Mouse (Mus musculus): ENCODE data around the gene Xcr1. TPM values are rescaled to one million over a fixed set of nuclear protein-coding genes. Genes with fewer than 3 reads are reported as not detected.

Gene Xcr1
- polyA plus RNA-seq, 1 experiment from 2014 or later, result not detected

DNA sequence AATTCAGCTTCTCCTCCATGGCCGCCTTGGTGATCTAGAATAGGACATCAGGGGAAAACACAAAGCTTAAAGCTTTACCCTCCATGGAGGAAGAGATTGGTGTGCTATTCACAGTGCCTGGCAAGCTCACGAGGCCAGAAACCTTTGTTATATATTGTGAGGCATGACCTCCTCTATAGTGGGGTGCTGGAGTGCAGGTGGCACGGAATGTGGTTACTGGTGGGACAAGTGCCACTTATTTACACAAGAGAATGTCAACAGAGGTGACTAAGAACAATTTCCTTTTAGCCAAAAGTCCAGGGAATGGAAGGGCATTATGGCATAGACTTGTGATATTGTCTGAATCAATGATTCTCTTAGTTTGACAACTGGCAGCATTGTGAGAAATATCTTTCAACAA is 35.2 kb downstream of the Xcr1 start:
- Histone ChIP-seq H3K27me3 (ENCODE audit: control insufficient read depth, insufficient read depth, low read length) (no peaks in the 10 kb centered on the region), H3K4me1 (ENCODE audit: control insufficient read depth, insufficient read depth, low read length) (no peaks in the 10 kb centered on the region), H3K9me3 (ENCODE audit: control insufficient read depth, low read length) (no peaks in the 10 kb centered on the region), H3K9ac (ENCODE audit: low read length) (no peak overlapping the region), H3K36me3 (ENCODE audit: control insufficient read depth, insufficient read depth, low read length) (peaks cover 4% of the 10 kb centered on the region; the same call in 1 of the 2 replicates), H3K27ac (ENCODE audit: low read depth, low read length) (no peak overlapping the region), H3K4me2 (ENCODE audit: low read depth) (no peak overlapping the region), H3K4me3 (ENCODE audit: low read depth, low read length) (no peak overlapping the region)
- DNase-seq (ENCODE audit: low spot score) (no peak), ATAC-seq (ENCODE audit: insufficient read depth, low FRiP score, low TSS enrichment) (no peak)
- WGBS, result 91% methylated on average over 3 of the region's 3 CpGs

- Histone ChIP-seq H3K9ac (ENCODE audit: low read length) (no peak overlapping the region), H3K4me1 (ENCODE audit: control insufficient read depth, insufficient read depth, low read length) (no peaks in the 10 kb centered on the region), H3K4me3 (ENCODE audit: low read depth, low read length) (no peak overlapping the region), H3K36me3 (ENCODE audit: control insufficient read depth, insufficient read depth, low read length) (peaks cover 4% of the 10 kb centered on the region), H3K27ac (ENCODE audit: low read depth, low read length) (no peak overlapping the region), H3K4me2 (ENCODE audit: low read depth) (no peak overlapping the region), H3K27me3 (ENCODE audit: control insufficient read depth, insufficient read depth, low read length) (no peaks in the 10 kb centered on the region), H3K9me3 (ENCODE audit: control insufficient read depth, low read length) (no peaks in the 10 kb centered on the region)
- 84% methylated on average over 2 of the region's 2 CpGs for WGBS
- DNase-seq (ENCODE audit: low spot score) (no peak), ATAC-seq (ENCODE audit: insufficient read depth, low FRiP score, low TSS enrichment) (no peak)
These were observed 43.2 kb downstream of the Xcr1 start for GRCm38 (mm10) chr9:123818601-123819000.

- Histone ChIP-seq H3K9me3 (ENCODE audit: control insufficient read depth, low read length) (no peaks in the 10 kb centered on the region), H3K27me3 (ENCODE audit: control insufficient read depth, insufficient read depth, low read length) (no peaks in the 10 kb centered on the region), H3K4me2 (ENCODE audit: low read depth) (no peak overlapping the region), H3K27ac (ENCODE audit: low read depth, low read length) (no peak overlapping the region), H3K36me3 (ENCODE audit: control insufficient read depth, insufficient read depth, low read length) (peaks cover 6% of the 10 kb centered on the region; the same call in 1 of the 2 replicates), H3K4me1 (ENCODE audit: control insufficient read depth, insufficient read depth, low read length) (no peaks in the 10 kb centered on the region), H3K4me3 (ENCODE audit: low read depth, low read length) (no peak overlapping the region), H3K9ac (ENCODE audit: low read length) (no peak overlapping the region)
- ATAC-seq (ENCODE audit: insufficient read depth, low FRiP score, low TSS enrichment) (no peak), DNase-seq (ENCODE audit: low spot score) (no peak)
- 98% methylated on average over 1 of the region's 1 CpGs for WGBS
These were observed 45.8 kb downstream of the Xcr1 start for GRCm38 (mm10) chr9:123815996-123816395.

GRCm38 (mm10) chr9:123815444-123815843 is 46.4 kb downstream of the Xcr1 start:
- 81% methylated on average over 3 of the region's 3 CpGs for WGBS
- Histone ChIP-seq H3K9ac (ENCODE audit: low read length) (no peak overlapping the region), H3K27ac (ENCODE audit: low read depth, low read length) (no peak overlapping the region), H3K4me1 (ENCODE audit: control insufficient read depth, insufficient read depth, low read length) (no peaks in the 10 kb centered on the region), H3K4me2 (ENCODE audit: low read depth) (no peak overlapping the region), H3K9me3 (ENCODE audit: control insufficient read depth, low read length) (no peaks in the 10 kb centered on the region), H3K27me3 (ENCODE audit: control insufficient read depth, insufficient read depth, low read length) (no peaks in the 10 kb centered on the region), H3K4me3 (ENCODE audit: low read depth, low read length) (no peak overlapping the region), H3K36me3 (ENCODE audit: control insufficient read depth, insufficient read depth, low read length) (peaks cover 6% of the 10 kb centered on the region; the same call in 1 of the 2 replicates)
- ATAC-seq (ENCODE audit: insufficient read depth, low FRiP score, low TSS enrichment) (no peak), DNase-seq (ENCODE audit: low spot score) (no peak)

DNA sequence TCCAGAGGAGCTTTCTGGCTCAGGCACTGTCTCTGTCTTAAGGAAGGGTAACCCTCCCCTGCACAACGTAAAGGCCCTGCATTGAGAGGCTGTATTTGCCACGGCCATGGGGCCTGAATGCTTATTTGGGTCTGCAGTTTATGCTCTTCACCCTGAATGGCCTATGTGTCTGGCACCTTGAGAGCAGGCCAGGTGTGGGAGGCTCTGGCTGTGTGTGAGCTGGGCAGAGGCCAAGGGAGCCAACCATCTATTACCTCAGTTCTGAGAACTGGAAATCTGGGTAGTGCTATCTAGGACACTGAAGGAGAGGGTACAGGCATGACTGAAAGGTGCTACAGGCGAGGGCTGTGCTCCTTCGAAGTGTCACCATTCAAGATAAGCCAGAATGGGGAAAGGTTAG is 47.0 kb downstream of the Xcr1 start:
- peaks cover 6% of the 10 kb centered on the region; the same call in 1 of the 2 replicates for H3K36me3 ChIP-seq (ENCODE audit: control insufficient read depth, insufficient read depth, low read length)
- DNase-seq (ENCODE audit: low spot score), result no peak
- no peaks in the 10 kb centered on the region for H3K4me1 ChIP-seq (ENCODE audit: control insufficient read depth, insufficient read depth, low read length)
- H3K4me3 ChIP-seq (ENCODE audit: low read depth, low read length), result no peak overlapping the region
- WGBS, result 86% methylated on average over 4 of the region's 4 CpGs
- ATAC-seq (ENCODE audit: insufficient read depth, low FRiP score, low TSS enrichment), result no peak
- H3K27ac ChIP-seq (ENCODE audit: low read depth, low read length), result no peak overlapping the region
- no peaks in the 10 kb centered on the region for H3K27me3 ChIP-seq (ENCODE audit: control insufficient read depth, insufficient read depth, low read length)
- H3K4me2 ChIP-seq (ENCODE audit: low read depth), result no peak overlapping the region
- H3K9ac ChIP-seq (ENCODE audit: low read length), result no peak overlapping the region
- H3K9me3 ChIP-seq (ENCODE audit: control insufficient read depth, low read length), result no peaks in the 10 kb centered on the region

GRCm38 (mm10) chr9:123814326-123814725 is 47.5 kb downstream of the Xcr1 start:
- no peak overlapping the region for H3K4me2 ChIP-seq (ENCODE audit: low read depth)
- ATAC-seq (ENCODE audit: insufficient read depth, low FRiP score, low TSS enrichment), result no peak
- 84% methylated on average over 2 of the region's 2 CpGs for WGBS
- H3K27ac ChIP-seq (ENCODE audit: low read depth, low read length), result no peak overlapping the region
- no peak overlapping the region for H3K4me3 ChIP-seq (ENCODE audit: low read depth, low read length)
- H3K4me1 ChIP-seq (ENCODE audit: control insufficient read depth, insufficient read depth, low read length), result no peaks in the 10 kb centered on the region
- H3K9ac ChIP-seq (ENCODE audit: low read length), result no peak overlapping the region
- no peaks in the 10 kb centered on the region for H3K9me3 ChIP-seq (ENCODE audit: control insufficient read depth, low read length)
- no peak for DNase-seq (ENCODE audit: low spot score)
- no peaks in the 10 kb centered on the region for H3K27me3 ChIP-seq (ENCODE audit: control insufficient read depth, insufficient read depth, low read length)
- peaks cover 6% of the 10 kb centered on the region; the same call in 1 of the 2 replicates for H3K36me3 ChIP-seq (ENCODE audit: control insufficient read depth, insufficient read depth, low read length)

GRCm38 (mm10) chr9:123811831-123812230 is 50.0 kb downstream of the Xcr1 start:
- Histone ChIP-seq H3K36me3 (ENCODE audit: control insufficient read depth, insufficient read depth, low read length) (peaks cover 6% of the 10 kb centered on the region; the same call in 1 of the 2 replicates), H3K4me2 (ENCODE audit: low read depth) (no peak overlapping the region), H3K4me3 (ENCODE audit: low read depth, low read length) (no peak overlapping the region), H3K27me3 (ENCODE audit: control insufficient read depth, insufficient read depth, low read length) (no peaks in the 10 kb centered on the region), H3K9ac (ENCODE audit: low read length) (no peak overlapping the region), H3K4me1 (ENCODE audit: control insufficient read depth, insufficient read depth, low read length) (no peaks in the 10 kb centered on the region), H3K9me3 (ENCODE audit: control insufficient read depth, low read length) (no peaks in the 10 kb centered on the region), H3K27ac (ENCODE audit: low read depth, low read length) (no peak overlapping the region)
- DNase-seq (ENCODE audit: low spot score) (no peak), ATAC-seq (ENCODE audit: insufficient read depth, low FRiP score, low TSS enrichment) (no peak)
- 90% methylated on average over 3 of the region's 3 CpGs for WGBS

- Histone ChIP-seq H3K9ac (ENCODE audit: low read length) (no peak overlapping the region), H3K27me3 (ENCODE audit: control insufficient read depth, insufficient read depth, low read length) (no peaks in the 10 kb centered on the region), H3K4me2 (ENCODE audit: low read depth) (no peak overlapping the region), H3K27ac (ENCODE audit: low read depth, low read length) (no peak overlapping the region), H3K9me3 (ENCODE audit: control insufficient read depth, low read length) (no peaks in the 10 kb centered on the region), H3K36me3 (ENCODE audit: control insufficient read depth, insufficient read depth, low read length) (0 out of 2 replicates have a peak, but pooled peaks cover 2% of the 10 kb centered on the region), H3K4me1 (ENCODE audit: control insufficient read depth, insufficient read depth, low read length) (no peaks in the 10 kb centered on the region), H3K4me3 (ENCODE audit: low read depth, low read length) (no peak overlapping the region)
- 83% methylated on average over 7 of the region's 7 CpGs for WGBS
- DNase-seq (ENCODE audit: low spot score) (no peak), ATAC-seq (ENCODE audit: insufficient read depth, low FRiP score, low TSS enrichment) (no peak)
These were observed 53.2 kb downstream of the Xcr1 start for GRCm38 (mm10) chr9:123808583-123808982.

DNA sequence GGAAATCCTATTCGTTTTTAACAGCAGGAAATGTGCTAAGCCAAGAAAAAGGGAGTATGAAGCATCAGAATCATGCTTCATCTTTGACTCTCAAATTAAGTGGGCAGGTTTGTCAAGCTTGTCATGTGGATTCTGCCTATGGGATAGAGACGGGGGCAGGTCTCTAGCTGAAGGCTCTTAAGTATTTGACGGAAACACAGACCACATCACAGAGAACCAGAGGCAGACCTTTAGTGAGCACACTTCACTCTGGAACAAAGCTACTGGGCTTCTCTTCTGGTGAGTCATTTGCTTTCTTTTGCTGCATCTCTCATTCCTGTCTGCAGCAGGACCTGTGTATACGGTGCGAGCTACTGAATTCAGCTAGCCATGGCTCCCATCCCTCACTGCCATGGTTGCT is 55.6 kb downstream of the Xcr1 start, which contains the start of gene Cxcr6:
Cxcr6 (plus strand) TSS at position 209 of the 400 bp plus-strand sequence.
- WGBS, result 93% methylated on average over 5 of the region's 5 CpGs

More for the DNA sequence above, 55.6 kb downstream of the Xcr1 start, which contains the start of gene Cxcr6:
- no peaks in the 10 kb centered on the region for H3K27me3 ChIP-seq (ENCODE audit: control insufficient read depth, insufficient read depth, low read length)
- no peak within 1 kb of the TSS for H3K27ac ChIP-seq (ENCODE audit: low read depth, low read length)
- ATAC-seq (ENCODE audit: insufficient read depth, low FRiP score, low TSS enrichment) (no peak), DNase-seq (ENCODE audit: low spot score) (no peak)
- no peak within 1 kb of the TSS for H3K4me2 ChIP-seq (ENCODE audit: low read depth)
- no peaks in the 10 kb centered on the region for H3K36me3 ChIP-seq (ENCODE audit: control insufficient read depth, insufficient read depth, low read length)
- H3K9ac ChIP-seq (ENCODE audit: low read length), result no peak within 1 kb of the TSS
- no peaks in the 10 kb centered on the region for H3K4me1 ChIP-seq (ENCODE audit: control insufficient read depth, insufficient read depth, low read length)
- no peak within 1 kb of the TSS for H3K4me3 ChIP-seq (ENCODE audit: low read depth, low read length)
- no peaks in the 10 kb centered on the region for H3K9me3 ChIP-seq (ENCODE audit: control insufficient read depth, low read length)

Measured in neural tube, embryonic 11.5 days (tissue).